Mouse (Mus musculus): ENCODE data around the gene Eno1.

- TF ChIP-seq CTCF (IDR thresholded peaks at IDR 0.05; ENCODE audit: low read depth) (no peak), EP300 (IDR thresholded peaks at IDR 0.05; ENCODE audit: low read depth) (no peak)
Observed at GRCm38 (mm10) chr4:150265471-150265870, 28.9 kb downstream of the Eno1 start.
